Mouse (Mus musculus): ENCODE data around the gene Ddx31.

DNA sequence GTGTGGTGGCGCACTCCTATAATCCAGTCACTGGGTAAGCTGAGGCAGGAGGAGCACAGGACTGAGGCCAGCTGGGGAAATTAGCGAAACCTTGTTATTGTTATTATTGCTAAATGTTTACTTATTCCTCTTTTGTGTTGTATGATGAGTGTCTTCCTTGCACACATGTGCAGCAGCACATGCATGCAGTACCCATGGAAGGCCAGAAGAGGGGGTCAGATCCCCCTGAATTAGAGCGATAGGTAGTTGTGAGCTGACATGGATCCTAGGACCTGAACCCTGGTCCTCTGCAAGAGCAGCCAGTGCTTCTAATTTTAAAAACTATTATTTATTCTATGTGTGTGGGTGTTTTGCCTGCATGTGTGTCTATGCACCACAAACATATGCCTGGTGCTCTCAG is 90.4 kb downstream of the Ddx31 start:
- TF ChIP-seq CTCF (IDR thresholded peaks at IDR 0.05; ENCODE audit: control insufficient read depth, insufficient read depth, low read length) = no peak
- no peak for TF ChIP-seq POLR2A (IDR thresholded peaks at IDR 0.05; ENCODE audit: borderline replicate concordance, control insufficient read depth, low read depth, low read length)

All from bone marrow, adult 2 months (tissue).